In the genomic region with DNA sequence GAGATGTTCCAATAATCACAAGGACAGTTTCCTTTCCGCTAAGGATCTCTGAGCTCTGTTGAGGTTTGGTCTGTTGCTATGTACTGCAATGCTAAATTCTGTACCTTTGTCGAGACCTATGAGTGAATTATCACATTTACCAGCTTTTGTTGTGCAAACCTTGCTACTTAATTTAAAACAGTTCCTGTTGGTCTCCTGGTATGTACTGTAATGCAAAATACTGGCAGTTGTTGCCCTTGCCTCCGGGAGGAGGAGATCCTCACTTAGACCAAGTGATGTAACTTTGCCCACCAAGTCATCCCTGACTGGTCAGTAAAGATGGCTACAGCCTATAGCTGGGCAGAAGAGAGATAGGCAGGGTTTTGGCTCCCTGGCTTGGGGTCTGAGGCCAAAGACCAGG, we compare ENCODE assay signal across 8 mouse cellular contexts. TPM values are rescaled to one million over a fixed set of nuclear protein-coding genes. Genes with fewer than 3 reads are reported as not detected.
DNase-seq lines count a peak whose midpoint lies in the region; ATAC-seq and TF ChIP-seq lines count a peak whose summit lies in the region.

Gene Ssr2 (plus strand): TSS at position 337 of the 400 bp plus-strand sequence.

- peaks cover 13% of the 10 kb centered on the region for H3K79me2 ChIP-seq in MEL (ENCODE audit: control insufficient read depth, insufficient read depth, low read length, poor library complexity)

- H3K9me3 ChIP-seq in MEL (replicated peaks; ENCODE audit: insufficient read depth, low read length) = no peaks in the 10 kb centered on the region
- H3K9me3 ChIP-seq in forebrain, embryonic 13.5 days (replicated peaks) = no peaks in the 10 kb centered on the region
- no peaks in the 10 kb centered on the region for H3K9me3 ChIP-seq in hindbrain, embryonic 11.5 days (ENCODE audit: control insufficient read depth, low read length)
- no peaks in the 10 kb centered on the region for H3K9me3 ChIP-seq in liver, embryonic 13.5 days (replicated peaks)

- no peak within 1 kb of the TSS for H3K9ac ChIP-seq in MEL (ENCODE audit: control insufficient read depth, low read depth, low read length, poor library complexity, severe bottlenecking)
- H3K9ac ChIP-seq in forebrain, embryonic 13.5 days = no peak within 1 kb of the TSS
- H3K9ac ChIP-seq in hindbrain, embryonic 11.5 days (ENCODE audit: low read depth, low read length) = no peak within 1 kb of the TSS
- no peak within 1 kb of the TSS for H3K9ac ChIP-seq in liver, embryonic 13.5 days

- 91% methylated on average over 3 of the region's 3 CpGs for WGBS in forebrain, embryonic 13.5 days
- WGBS in hindbrain, embryonic 11.5 days = 90% methylated on average over 3 of the region's 3 CpGs
- 72% methylated on average over 3 of the region's 3 CpGs for WGBS in liver, embryonic 13.5 days (ENCODE audit: insufficient replicate concordance)

- TF ChIP-seq RAD21 in MEL (IDR thresholded peaks at IDR 0.05; ENCODE audit: low read depth, low read length) = no peak

- H3K4me1 ChIP-seq in MEL (ENCODE audit: control insufficient read depth in 1 of 2, insufficient read depth in 2 of 2, low read length in 2 of 2) = peaks cover 0 to 13% of the 10 kb centered on the region in 2 experiments; a peak in 2 of 4 replicates
- peaks cover 7% of the 10 kb centered on the region for H3K4me1 ChIP-seq in forebrain, embryonic 13.5 days
- no peaks in the 10 kb centered on the region for H3K4me1 ChIP-seq in hindbrain, embryonic 11.5 days (replicated peaks; ENCODE audit: control insufficient read depth, insufficient read depth, low read length)
- peaks cover 15% of the 10 kb centered on the region for H3K4me1 ChIP-seq in liver, embryonic 13.5 days (replicated peaks)

- H3K4me3 ChIP-seq in MEL (ENCODE audit: control insufficient read depth in 1 of 2, insufficient read depth in 1 of 2, low read depth in 2 of 2, low read length in 2 of 2) = no peak within 1 kb of the TSS
- no peak within 1 kb of the TSS for H3K4me3 ChIP-seq in forebrain, embryonic 13.5 days
- H3K4me3 ChIP-seq in hindbrain, embryonic 11.5 days (ENCODE audit: low read depth, low read length) = no peak within 1 kb of the TSS
- no peak within 1 kb of the TSS for H3K4me3 ChIP-seq in liver, embryonic 13.5 days (replicated peaks)

- ATAC-seq in forebrain, embryonic 13.5 days = no peak
- no peak for ATAC-seq in hindbrain, embryonic 11.5 days (ENCODE audit: low FRiP score)
- ATAC-seq in liver, embryonic 13.5 days (ENCODE audit: low read depth) = no peak

- TF ChIP-seq EP300 in MEL (IDR thresholded peaks at IDR 0.05; ENCODE audit: low read depth in 1 of 2, low read length in 2 of 2) = no peak

- no peak within 1 kb of the TSS for H3K27ac ChIP-seq in MEL (ENCODE audit: control insufficient read depth, low read depth, low read length)
- H3K27ac ChIP-seq in forebrain, embryonic 13.5 days = no peak within 1 kb of the TSS
- no peak within 1 kb of the TSS for H3K27ac ChIP-seq in hindbrain, embryonic 11.5 days (ENCODE audit: low read depth, low read length)
- H3K27ac ChIP-seq in liver, embryonic 13.5 days = no peak within 1 kb of the TSS

- no peak for TF ChIP-seq POLR2A in MEL (IDR thresholded peaks at IDR 0.05; ENCODE audit: control insufficient read depth in 1 of 2, insufficient read depth in 1 of 2, low read depth in 1 of 2, low read length in 2 of 2, poor library complexity in 1 of 2)

- H3K36me3 ChIP-seq in MEL (ENCODE audit: control insufficient read depth in 1 of 2, insufficient read depth in 2 of 2, low read length in 2 of 2) = peaks cover 0 to 10% of the 10 kb centered on the region in 2 experiments; a peak in 2 of 4 replicates
- peaks cover 1% of the 10 kb centered on the region for H3K36me3 ChIP-seq in forebrain, embryonic 13.5 days (ENCODE audit: poor library complexity, severe bottlenecking)
- no peaks in the 10 kb centered on the region for H3K36me3 ChIP-seq in hindbrain, embryonic 11.5 days (ENCODE audit: control insufficient read depth, insufficient read depth, low read length)
- H3K36me3 ChIP-seq in liver, embryonic 13.5 days = no peaks in the 10 kb centered on the region

- no peak for DNase-seq in adrenal gland, adult 18-20 months (ENCODE audit: low spot score in 2 of 2)
- DNase-seq in adrenal gland, adult (ENCODE audit: inconsistent age in 2 of 2, low spot score in 1 of 2) = no peak
- no peak for DNase-seq in MEL (ENCODE audit: low read depth, low spot score)
- no peak for DNase-seq in hindbrain, embryonic 11.5 days (ENCODE audit: low spot score)
- DNase-seq in liver, embryonic 13.5 days = no peak
- no peak for DNase-seq in ovary, postnatal 10 days (ENCODE audit: low spot score)
- no peak for DNase-seq in frontal cortex, postnatal 14 days (ENCODE audit: low spot score in 2 of 2)

- no peak within 1 kb of the TSS for H3K4me2 ChIP-seq in forebrain, embryonic 13.5 days
- no peak within 1 kb of the TSS for H3K4me2 ChIP-seq in hindbrain, embryonic 11.5 days (replicated peaks; ENCODE audit: low read depth, low read length)
- H3K4me2 ChIP-seq in liver, embryonic 13.5 days = no peak within 1 kb of the TSS

- H3K27me3 ChIP-seq in MEL (ENCODE audit: control insufficient read depth in 1 of 2, insufficient read depth in 2 of 2, low read length in 2 of 2) = no peaks in the 10 kb centered on the region
- no peaks in the 10 kb centered on the region for H3K27me3 ChIP-seq in forebrain, embryonic 13.5 days
- H3K27me3 ChIP-seq in hindbrain, embryonic 11.5 days (ENCODE audit: control insufficient read depth, insufficient read depth, low read length) = no peaks in the 10 kb centered on the region
- H3K27me3 ChIP-seq in liver, embryonic 13.5 days = no peaks in the 10 kb centered on the region

- TF ChIP-seq CTCF in MEL (IDR thresholded peaks at IDR 0.05 in 2 of 3, conservative IDR thresholded peaks at IDR 0.05 in 1 of 3; ENCODE audit: control insufficient read depth in 1 of 3, insufficient read depth in 1 of 3, low read depth in 2 of 3, low read length in 3 of 3, poor library complexity in 1 of 3, severe bottlenecking in 1 of 3) = no peak

TF ChIP-seq in MEL, 35 proteins besides CTCF, POLR2A, EP300 and RAD21:
- no peak for TF ChIP-seq UBTF (IDR thresholded peaks at IDR 0.05; ENCODE audit: borderline replicate concordance, insufficient read depth, low read depth, low read length)
- TF ChIP-seq ZMIZ1 (IDR thresholded peaks at IDR 0.05; ENCODE audit: low read depth, low read length) = no peak
- TF ChIP-seq MAX (IDR thresholded peaks at IDR 0.05; ENCODE audit: low read length) = no peak
- no peak for TF ChIP-seq USF1 (IDR thresholded peaks at IDR 0.05; ENCODE audit: low read depth, low read length)
- TF ChIP-seq MAZ (IDR thresholded peaks at IDR 0.05; ENCODE audit: low read depth, low read length) = no peak
- TF ChIP-seq TBP (IDR thresholded peaks at IDR 0.05; ENCODE audit: low read depth, low read length) = no peak

RNA-seq across cellular contexts. Expression of gene Ssr2, which starts in this region (rescaled TPM):
- 100 to 1,000 TPM; 145 to 198 TPM for total RNA-seq in adrenal gland, adult 18-20 months (2021)
- total RNA-seq in MEL (2012; rRNA removed) = 500 and 594 TPM in 2 replicates
- polyA plus RNA-seq in MEL (2012; ENCODE audit: insufficient read depth in 1 of 2, insufficient read length in 2 of 2, low read depth in 1 of 2, low replicate concordance in 2 of 2, missing spikeins in 1 of 2) = 100 to 1,000 TPM; 176 to 706 TPM
- 139 and 143 TPM in 2 replicates for polyA plus RNA-seq in forebrain, embryonic 13.5 days (2015; fragmentation: Nextera tagmentation; extraction: Ambion mirVana)
- polyA plus RNA-seq in hindbrain, embryonic 11.5 days (2014; fragmentation: Nextera tagmentation; extraction: Ambion mirVana) = 152 and 169 TPM in 2 replicates
- 187 and 206 TPM in 2 replicates for polyA plus RNA-seq in liver, embryonic 13.5 days (2015; fragmentation: Nextera tagmentation; extraction: Ambion mirVana)
